Mouse (Mus musculus) embryo, embryonic 11.5 days (tissue): Measurements from ENCODE around the gene Fam107b.

Experiments used
- DNase-seq: peaks from one replicate; pipeline ENCODE4 v3.0.0-alpha.2; 2012; ENCODE audit warnings: low read depth, low spot score

Fam107b gene

DNA sequence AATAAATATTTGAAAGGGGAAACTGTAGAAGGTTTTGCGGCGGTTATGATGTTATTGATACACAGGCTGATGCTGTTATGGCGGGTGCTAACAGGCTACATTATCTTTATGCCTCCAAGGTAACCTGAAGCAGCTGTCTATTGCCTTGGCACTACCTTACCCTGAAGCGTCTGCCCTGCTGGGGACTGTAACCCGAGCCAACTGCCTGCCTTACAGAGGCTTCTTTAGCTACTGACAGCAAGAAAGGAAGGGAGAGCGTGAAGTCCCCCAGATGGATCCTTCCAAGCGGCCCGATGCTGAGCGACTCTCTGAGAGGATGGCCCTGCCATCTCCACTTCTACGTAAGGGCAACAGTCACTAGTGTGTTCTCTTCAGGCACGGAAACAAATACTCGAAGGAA is at the start of gene Fam107b:
Gene Fam107b, plus strand, starts transcription at position 303 of the 400 bp plus-strand sequence.
- no peak for DNase-seq

GRCm38 (mm10) chr2:3522558-3522957 is 47.7 kb upstream of the Fam107b start:
- DNase-seq = no peak

- DNase-seq = no peak
Observed at GRCm38 (mm10) chr2:3526288-3526687, 44.0 kb upstream of the Fam107b start.

DNA sequence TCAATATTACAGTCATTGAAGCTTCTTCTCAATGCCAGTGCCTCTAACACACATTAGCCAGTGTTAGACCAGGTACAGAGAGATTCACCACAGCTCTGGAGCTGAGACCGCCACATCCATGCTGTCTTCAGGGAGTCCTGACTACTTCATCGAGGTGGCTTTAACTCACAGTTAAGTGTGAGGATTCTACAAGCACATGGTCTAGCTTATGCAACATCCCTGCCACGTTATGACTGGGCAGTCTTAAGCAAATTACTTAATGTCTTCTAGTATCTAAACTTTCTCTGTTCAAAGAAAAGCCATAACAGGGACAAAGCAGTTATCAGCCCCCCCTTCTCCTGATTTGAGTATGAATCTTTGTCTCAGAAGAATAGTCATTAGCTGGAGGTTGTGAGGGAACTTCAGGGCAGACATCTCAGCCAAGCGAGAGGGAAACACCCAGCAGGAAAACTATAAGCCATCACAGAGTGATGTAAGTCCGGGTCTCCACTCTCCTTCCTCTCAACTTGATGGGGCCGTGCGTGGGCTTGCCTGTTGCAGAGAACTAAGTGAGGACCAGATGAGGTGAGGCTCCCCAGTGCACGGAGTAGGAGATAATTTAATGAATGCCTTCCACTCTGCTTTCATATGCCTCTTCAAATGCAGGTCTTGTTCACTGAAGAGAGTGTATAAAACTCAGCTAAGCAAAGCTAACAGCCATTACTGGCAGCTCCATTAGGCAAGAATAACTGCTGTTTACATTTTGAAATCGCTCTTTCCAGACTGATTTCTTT is 28.8 kb upstream of the Fam107b start:
- no peak for DNase-seq

DNA sequence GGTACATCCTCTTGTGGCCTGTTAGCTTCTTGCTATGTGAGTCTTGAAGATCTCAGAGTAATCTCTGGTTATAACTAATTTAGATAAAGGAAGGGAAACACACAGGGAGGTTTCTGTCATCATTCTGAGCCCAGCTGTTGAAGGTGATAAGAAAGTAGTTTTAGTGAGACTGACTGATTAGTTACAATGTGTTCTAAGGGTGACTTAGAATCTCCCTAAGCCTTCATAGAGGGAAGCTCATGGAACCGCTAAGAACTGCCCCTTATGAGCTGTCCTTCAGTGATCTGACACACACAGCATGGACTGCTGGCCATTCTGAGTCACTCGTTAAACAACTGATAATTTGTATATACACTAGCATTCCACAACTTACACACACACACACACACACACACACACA is 24.2 kb upstream of the Fam107b start:
- no peak for DNase-seq

DNA sequence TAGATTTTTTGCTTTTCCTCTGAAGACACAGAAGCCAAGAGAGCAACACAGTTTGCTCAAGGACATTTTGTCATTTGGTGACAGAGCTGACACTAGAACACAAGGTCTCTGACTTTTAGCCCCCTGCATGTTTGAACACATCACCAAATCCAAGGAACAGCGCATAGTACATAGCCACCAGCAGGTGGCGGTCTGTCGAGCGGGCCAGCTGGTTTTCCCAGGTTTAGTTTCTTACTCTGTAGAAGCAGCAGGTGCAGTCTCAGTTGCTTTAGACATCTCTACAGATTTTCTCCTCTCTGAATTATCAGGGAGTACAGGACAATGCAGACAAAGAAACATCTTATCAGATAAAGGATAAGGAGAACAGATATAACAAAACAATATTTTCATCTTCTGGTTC is 23.7 kb upstream of the Fam107b start:
- peak; percentile 50 for DNase-seq

- no peak for DNase-seq
Observed at GRCm38 (mm10) chr2:3570606-3571005, 318 bp downstream of the Fam107b start.

DNA sequence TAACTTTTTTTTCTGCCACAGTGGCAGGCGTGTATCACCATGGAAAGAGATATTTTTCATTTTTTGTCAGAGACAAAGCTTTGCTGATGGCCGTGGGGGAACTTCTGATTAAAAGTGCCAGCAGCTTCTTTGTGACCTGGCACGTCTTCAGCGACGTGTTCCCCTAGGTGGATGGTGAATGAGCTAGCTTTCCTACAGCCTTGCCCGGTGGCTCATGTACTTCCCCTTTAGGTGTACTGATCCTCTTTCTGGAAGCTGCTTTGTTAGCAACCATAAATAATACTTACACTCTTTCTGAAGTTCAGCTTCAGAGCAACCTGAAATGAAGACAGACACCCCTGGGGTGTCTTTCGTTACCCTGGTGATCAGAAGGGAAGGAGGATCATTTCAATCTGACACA is 3.6 kb downstream of the Fam107b start:
- DNase-seq = no peak

GRCm38 (mm10) chr2:3575140-3575539 is 4.9 kb downstream of the Fam107b start:
- DNase-seq = no peak

DNA sequence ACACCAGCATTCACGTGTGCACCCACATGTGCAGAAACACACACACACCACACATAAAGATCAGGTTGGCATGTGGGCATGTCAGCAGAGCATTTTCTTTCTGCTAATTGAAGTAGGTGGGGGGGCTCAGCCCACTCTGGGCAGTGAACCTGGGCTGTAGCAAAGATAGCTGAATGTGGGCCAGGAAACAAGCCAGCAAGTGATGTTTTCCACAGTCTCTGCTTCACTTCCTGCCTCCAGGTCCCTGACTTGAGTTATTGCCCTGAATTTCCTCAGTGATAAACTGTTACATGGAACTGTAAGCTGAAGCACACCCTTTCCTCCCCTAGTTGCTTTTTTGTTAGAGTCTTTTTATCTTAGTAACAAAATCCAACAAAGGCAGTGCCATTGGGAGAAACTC is 6.1 kb downstream of the Fam107b start:
- no peak for DNase-seq

- no peak for DNase-seq
Observed at GRCm38 (mm10) chr2:3577216-3577615, 6.9 kb downstream of the Fam107b start.

DNA sequence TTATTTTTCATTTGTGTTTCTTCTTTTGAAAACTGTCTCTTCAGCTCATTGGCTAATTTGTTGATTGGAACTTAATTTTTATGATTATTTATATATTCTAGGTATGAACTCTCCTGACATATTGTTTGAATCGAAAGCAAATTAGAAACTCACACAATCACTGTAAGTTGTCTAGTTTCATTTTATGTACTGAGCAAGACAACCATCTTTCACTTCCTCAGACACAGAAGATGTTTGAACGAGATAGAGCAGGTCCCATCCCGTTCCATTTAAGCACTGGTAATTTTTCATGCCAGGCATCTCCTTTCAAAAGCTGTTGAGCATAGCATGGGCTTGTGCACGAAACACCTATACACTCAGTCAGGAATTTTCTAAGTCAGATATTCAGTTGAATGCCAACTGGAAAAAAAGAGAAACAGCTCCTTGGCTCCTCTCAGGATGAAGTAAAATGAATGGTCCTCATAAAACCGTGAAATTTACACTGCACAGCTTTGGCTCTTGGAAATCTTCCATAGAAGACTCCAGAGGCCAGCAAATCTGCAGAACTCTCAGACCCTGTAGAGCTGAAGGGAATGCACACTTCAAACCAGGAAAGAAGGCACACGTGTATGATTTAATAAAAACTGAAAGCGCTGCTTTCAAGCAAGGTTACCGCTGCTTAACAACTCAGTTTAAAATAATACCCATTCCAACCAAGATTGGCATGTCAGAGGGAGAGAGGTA is 8.1 kb downstream of the Fam107b start:
- no peak for DNase-seq

DNA sequence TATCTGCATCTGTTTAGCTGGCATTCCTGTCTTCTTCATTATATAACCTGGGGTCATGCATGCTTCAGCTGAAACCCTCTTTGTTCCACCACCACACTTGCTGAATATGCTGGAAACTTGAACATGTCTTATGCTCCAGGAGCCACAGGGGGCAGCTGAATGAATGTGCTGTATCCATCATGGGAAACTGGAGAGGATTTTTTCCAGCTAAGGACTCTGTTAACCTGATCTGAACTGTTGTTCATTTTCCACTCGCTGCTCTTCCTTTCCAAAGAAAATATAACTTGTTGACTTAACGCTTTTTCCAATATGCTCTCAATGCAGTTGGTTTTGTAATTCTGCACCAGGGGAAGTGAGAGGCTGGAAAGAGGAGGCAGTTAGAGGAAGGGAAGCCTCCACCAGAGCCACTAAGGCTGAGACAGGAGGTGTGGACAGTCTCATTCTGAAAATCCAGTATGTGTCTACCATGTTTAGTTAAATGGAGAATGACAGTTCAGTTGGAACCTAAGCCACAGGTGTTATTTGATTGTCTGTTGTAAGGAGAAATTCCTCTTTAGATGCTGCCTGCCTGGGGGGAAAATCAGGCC is 9.1 kb downstream of the Fam107b start:
- DNase-seq = no peak

GRCm38 (mm10) chr2:3582830-3583229 is 12.5 kb downstream of the Fam107b start:
- DNase-seq = no peak

GRCm38 (mm10) chr2:3585231-3585783 is 15.0 kb downstream of the Fam107b start:
- no peak for DNase-seq

DNA sequence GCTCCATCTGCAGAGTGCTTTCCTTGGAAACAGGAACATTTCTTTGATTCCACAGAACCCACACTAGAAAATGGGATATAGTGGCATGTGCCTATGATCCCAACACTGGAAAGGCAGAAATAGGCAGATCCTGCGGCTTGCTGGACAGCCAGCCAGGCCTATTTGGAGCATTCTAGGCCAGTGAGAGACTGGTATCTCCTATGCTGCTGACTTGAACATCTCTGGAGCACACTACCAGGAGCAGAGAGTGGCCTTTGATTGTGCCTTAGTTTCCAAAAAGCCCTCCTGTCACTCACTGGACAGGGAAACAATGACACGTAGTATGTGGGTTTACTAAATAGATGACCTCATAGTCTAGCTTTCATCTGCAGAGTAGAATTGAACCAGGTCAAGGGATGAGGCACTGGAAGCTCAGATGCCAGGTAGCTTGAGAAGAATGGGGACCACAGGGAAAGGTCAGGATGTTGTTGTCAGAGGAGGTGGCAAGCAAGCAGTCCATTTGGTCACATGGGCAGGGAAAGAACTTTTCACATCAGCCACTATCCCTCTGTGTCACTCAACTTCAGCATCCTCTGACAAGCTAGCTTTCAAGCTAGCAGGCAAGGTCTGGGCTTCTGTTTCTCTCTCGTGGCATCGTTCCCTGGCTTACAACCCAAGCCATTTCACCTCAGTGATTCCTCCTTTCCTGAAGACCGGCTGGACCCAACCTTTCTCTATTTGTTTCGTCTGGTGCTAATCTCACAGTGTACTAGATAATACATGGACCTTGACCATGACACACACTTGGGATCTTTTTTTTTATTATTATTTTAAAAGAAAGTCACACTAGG is 20.0 kb downstream of the Fam107b start:
- no peak for DNase-seq

- no peak for DNase-seq
Observed at GRCm38 (mm10) chr2:3590916-3591197, 20.6 kb downstream of the Fam107b start.

GRCm38 (mm10) chr2:3594663-3595318 is 24.5 kb downstream of the Fam107b start:
- no peak for DNase-seq

DNA sequence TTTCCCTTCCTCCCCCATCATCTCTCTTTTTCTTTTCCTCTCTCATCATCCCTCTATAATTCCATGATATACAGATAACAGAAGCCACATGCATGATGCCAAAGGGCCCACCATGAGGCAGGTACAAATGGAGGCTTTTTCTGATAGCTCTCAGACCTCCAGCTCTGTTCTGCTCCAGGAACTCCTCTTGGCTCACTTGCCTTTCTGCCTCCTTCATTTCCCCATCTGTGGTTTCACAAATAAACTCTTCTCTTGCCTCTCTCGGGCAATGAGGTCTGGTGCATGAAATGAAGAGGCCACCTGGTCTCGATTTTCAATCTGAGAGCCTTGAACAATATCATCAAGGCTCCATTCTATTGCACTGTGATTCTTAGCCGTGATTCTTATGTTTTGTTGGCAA is 30.1 kb downstream of the Fam107b start:
- no peak for DNase-seq

- no peak for DNase-seq
Observed at GRCm38 (mm10) chr2:3602599-3602998, 32.3 kb downstream of the Fam107b start.

GRCm38 (mm10) chr2:3603181-3603580 is 32.9 kb downstream of the Fam107b start:
- DNase-seq = no peak
